Mouse (Mus musculus) cerebellum, adult 18-20 months (tissue): ENCODE results near the gene C8a.

Source experiments
- DNase-seq, 2 experiments: peaks; one replicate each; pipeline ENCODE4 v3.0.0; 2021

The C8a gene

DNA sequence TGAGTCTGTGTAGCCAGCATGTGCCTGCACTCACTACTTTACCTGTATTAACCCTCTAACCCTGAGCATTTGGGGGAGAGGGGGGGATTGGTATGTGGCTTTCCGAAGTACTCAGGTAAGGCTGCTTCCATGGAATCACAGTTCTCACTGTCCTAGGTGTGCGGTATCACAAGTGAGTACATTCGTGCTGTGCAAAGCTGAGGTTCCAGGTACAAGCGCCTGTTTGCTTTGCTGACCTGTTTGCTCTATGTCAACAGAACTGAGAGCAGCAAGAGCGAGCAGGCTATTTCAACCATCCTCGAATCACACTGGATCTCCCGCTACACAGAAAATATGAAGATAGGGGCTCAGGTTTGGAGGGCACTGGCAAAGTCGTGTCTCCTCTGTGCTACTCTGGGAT is 110.1 kb downstream of the C8a start, which contains the start of gene C8b:
Gene C8b (plus strand): TSS at position 253 of the 400 bp plus-strand sequence.
- no peak for DNase-seq
